Mouse (Mus musculus) kidney, embryonic 15.5 days (tissue): ENCODE data around the gene Nedd9. TPM values are rescaled to one million over a fixed set of nuclear protein-coding genes. Genes with fewer than 3 reads are reported as not detected.

ENCODE experiments used
- ATAC-seq: fragments of 200-750 bp; cut with Nextera tagmentation; replicated peaks from 2 replicates; pipeline ENCODE4 v1.8.0; 2017; ENCODE audit warnings: moderate TSS enrichment; ENCODE audit not compliant: low FRiP score
- H3K27ac ChIP-seq: fragments of 300-500 bp; sonication (generic); 2 replicates; pipeline ENCODE4 v1.5.1; 2015; ENCODE audit warnings: mild to moderate bottlenecking, inconsistent platforms
- H3K27me3 ChIP-seq: fragments of 300-500 bp; sonication (generic); 2 replicates; pipeline ENCODE4 v1.6.1; 2015; ENCODE audit warnings: inconsistent platforms
- H3K36me3 ChIP-seq: fragments of 300-500 bp; sonication (generic); 2 replicates; pipeline ENCODE4 v1.6.1; 2015; ENCODE audit warnings: inconsistent platforms
- H3K4me1 ChIP-seq: fragments of 300-500 bp; sonication (generic); 2 replicates; pipeline ENCODE4 v1.6.1; 2015; ENCODE audit warnings: inconsistent platforms
- H3K4me2 ChIP-seq: fragments of 300-500 bp; sonication (generic); 2 replicates; pipeline ENCODE4 v1.6.1; 2015; ENCODE audit warnings: moderate library complexity, mild to moderate bottlenecking, inconsistent platforms
- H3K4me3 ChIP-seq: fragments of 300-500 bp; sonication (generic); replicated peaks from 2 replicates; pipeline ENCODE4 v1.5.1; 2015; ENCODE audit warnings: mild to moderate bottlenecking, inconsistent platforms
- H3K9ac ChIP-seq: fragments of 300-500 bp; sonication (generic); 2 replicates; pipeline ENCODE4 v1.6.1; 2015; ENCODE audit warnings: mild to moderate bottlenecking, inconsistent platforms
- H3K9me3 ChIP-seq: fragments of 300-500 bp; sonication (generic); replicated peaks from 2 replicates; pipeline ENCODE4 v1.6.1; 2016; ENCODE audit warnings: inconsistent platforms
- WGBS: fragments of 180-500 bp; shearing (Covaris S2); methylation state at CpG from one replicate; pipeline ENCODE4 v1.1.7; 2015; ENCODE audit warnings: mixed read lengths; 5-methylcytosine and 5-hydroxymethylcytosine counted together
- polyA plus RNA-seq: library from polyadenylated mRNA; unstranded; fragments of >200 nt; fragmentation: Nextera tagmentation; extraction: Ambion mirVana; gene quantifications from 2 replicates; pipeline ENCODE4 v1.2.1, GENCODE M21; 2015

Nedd9 gene
- polyA plus RNA-seq, 1 experiment from 2014 or later, result 23.8 TPM

DNA sequence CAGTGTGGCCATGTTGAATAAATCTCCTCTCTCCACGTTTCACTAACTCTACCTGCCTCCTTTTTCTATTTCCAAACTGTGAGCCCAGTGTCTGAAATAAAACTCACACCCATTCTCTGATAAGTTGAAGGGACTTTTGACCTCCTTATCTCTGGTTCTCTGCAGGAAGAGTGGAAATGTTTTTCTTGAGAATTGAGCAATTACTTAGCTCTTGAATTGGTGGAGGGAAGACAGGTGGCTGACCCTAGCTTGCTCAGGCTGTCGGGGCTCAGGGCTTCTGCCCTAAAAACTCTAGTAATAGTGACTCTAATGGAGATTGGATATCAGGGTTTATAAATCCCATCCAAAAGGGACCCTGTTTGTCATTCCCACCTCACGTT is 143.3 kb downstream of the Nedd9 start:
- no peak for ATAC-seq
- no peak overlapping the region for H3K4me2 ChIP-seq
- peaks cover 63% of the 10 kb centered on the region for H3K4me1 ChIP-seq
- 48% methylated on average over 3 of the region's 3 CpGs for WGBS
- H3K4me3 ChIP-seq, result no peak overlapping the region
- no peak overlapping the region for H3K9ac ChIP-seq
- no peaks in the 10 kb centered on the region for H3K27me3 ChIP-seq
- peak overlapping the region; percentile 86 for H3K27ac ChIP-seq
- peaks cover 3% of the 10 kb centered on the region; the same call in 1 of the 2 replicates for H3K36me3 ChIP-seq
- H3K9me3 ChIP-seq, result no peaks in the 10 kb centered on the region

DNA sequence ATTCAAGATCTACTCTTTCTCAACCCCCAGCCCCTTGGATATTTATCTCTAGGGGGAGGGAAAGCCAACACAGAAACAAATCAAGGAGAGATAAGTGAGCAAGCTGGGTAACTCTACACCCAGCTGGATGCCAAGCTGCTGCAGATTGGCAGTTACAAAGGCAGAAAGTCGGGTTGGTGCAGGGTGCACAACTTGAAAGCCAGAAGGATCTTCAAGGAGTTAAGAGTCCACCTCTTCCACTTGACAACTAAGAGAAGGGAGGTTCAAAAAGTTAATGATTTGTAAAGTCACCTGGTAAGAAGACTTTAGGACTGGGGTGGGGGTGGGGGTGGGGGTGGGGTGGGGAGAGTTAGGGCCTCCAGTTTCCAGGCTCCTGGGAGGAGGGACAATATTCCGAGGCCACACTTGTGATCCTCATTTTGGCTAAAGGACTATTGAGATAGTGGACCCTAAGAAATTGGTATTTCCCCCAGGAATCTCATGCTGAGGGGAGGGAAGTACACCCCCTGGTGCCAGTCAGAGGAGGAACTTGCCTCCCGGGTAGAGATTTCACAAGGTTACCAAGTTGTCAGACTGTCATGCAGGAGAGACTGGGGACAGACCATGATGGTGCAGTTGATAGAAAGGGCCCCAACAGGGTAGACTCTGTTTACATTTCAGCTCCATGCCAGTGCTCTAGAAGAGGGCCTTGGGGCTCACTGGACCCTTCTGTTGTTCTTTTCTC is 143.8 kb downstream of the Nedd9 start:
- no peaks in the 10 kb centered on the region for H3K27me3 ChIP-seq
- 31% methylated on average over 3 of the region's 3 CpGs for WGBS
- no peak overlapping the region for H3K9ac ChIP-seq
- no peak overlapping the region for H3K4me3 ChIP-seq
- peak overlapping the region; percentile 86 for H3K27ac ChIP-seq
- H3K9me3 ChIP-seq, result no peaks in the 10 kb centered on the region
- peaks cover 67% of the 10 kb centered on the region for H3K4me1 ChIP-seq
- 0 out of 2 replicates have a peak overlapping the region, but pooled peaks have one; percentile 9 for H3K4me2 ChIP-seq
- peak; percentile 82 for ATAC-seq
- H3K36me3 ChIP-seq, result peaks cover 9% of the 10 kb centered on the region

DNA sequence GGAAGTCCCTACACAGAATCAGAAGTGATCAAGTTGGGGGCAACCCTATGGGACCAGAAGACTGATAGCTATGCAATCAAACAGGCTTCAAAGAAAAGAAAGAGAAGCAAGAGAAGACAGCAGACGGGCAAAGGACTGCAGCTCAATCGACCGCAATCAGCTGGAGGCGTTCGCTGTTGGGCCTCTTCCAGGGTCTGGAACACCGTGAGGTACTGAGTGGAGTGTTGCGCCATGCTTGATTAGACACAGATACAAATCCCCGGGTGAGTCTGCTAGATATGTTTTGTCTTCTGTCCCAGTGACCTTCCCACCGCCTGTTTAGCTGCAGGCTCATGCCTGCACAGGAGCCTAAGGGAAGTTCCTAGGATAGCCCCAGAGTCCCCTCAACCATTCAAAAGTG is 145.7 kb downstream of the Nedd9 start:
- H3K27ac ChIP-seq, result 0 out of 2 replicates have a peak overlapping the region, but pooled peaks have one; percentile 15
- peaks cover 65% of the 10 kb centered on the region for H3K4me1 ChIP-seq

DNA sequence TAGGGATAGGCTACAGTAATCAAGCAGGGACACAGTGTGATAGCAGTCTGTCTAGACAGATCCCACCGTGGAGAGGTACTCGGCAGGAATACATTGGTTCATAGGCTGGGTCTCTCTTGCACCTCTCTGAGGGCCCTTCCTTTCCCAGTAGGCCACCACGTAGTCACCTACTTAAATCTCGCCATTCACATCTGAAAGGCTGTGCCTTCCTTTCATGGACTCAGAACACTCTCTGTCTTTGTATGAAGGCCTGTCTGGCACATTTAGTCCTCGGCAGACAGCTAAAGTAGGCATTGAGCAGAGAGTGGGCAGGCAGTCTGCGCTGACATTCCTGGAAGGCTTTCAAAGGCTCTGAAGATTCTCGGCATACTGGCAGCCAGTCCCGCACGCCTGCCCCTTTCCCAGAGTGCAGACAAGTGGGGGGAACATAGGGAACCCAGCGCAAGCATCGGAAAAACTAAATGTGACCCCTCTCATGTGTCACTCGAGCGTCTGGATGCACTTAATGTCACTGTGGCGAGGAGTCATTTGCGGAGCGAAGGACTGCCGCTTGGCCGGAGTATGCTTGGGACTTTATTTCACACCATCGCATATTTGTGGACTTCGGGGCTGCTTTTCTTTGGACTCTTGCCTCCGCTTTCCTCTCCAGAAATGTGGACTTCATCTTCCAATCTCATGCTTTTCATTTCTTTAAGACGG is 147.4 kb downstream of the Nedd9 start:
- H3K4me2 ChIP-seq, result no peak overlapping the region
- H3K9me3 ChIP-seq, result no peaks in the 10 kb centered on the region
- peaks cover 20% of the 10 kb centered on the region for H3K36me3 ChIP-seq
- H3K4me3 ChIP-seq, result no peak overlapping the region
- no peaks in the 10 kb centered on the region for H3K27me3 ChIP-seq
- H3K4me1 ChIP-seq, result peaks cover 65% of the 10 kb centered on the region
- 0 out of 2 replicates have a peak overlapping the region, but pooled peaks have one; percentile 19 for H3K27ac ChIP-seq
- 71% methylated on average over 22 of the region's 22 CpGs for WGBS
- ATAC-seq, result no peak
- H3K9ac ChIP-seq, result no peak overlapping the region

More for the DNA sequence above, 145.7 kb downstream of the Nedd9 start:
- H3K9me3 ChIP-seq, result no peaks in the 10 kb centered on the region
- WGBS, result 75% methylated on average over 9 of the region's 9 CpGs
- peaks cover 20% of the 10 kb centered on the region for H3K36me3 ChIP-seq
- ATAC-seq, result no peak
- no peak overlapping the region for H3K4me2 ChIP-seq
- H3K4me3 ChIP-seq, result no peak overlapping the region
- H3K27me3 ChIP-seq, result no peaks in the 10 kb centered on the region
- H3K9ac ChIP-seq, result no peak overlapping the region

DNA sequence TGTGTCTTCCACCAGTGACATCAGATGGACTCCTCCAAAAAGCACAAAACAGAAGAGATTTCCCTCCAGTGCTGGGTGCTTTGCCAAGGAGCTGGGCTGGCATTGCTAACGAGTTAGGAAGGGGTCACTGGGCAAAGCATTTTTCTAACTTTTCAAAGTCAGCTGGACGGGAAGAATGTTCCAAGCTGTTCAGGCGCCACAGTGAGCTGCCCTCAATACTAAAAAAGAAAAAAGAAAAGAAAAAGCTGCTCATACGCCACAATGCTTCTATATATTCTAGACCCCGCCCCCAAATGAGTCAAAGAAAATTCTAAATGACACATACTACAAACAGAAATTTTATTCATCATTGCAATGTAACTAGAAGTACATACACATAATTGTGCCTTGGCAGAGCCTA is 148.0 kb downstream of the Nedd9 start:
- no peak for ATAC-seq
- Histone ChIP-seq H3K9me3 (no peaks in the 10 kb centered on the region), H3K4me3 (no peak overlapping the region), H3K9ac (no peak overlapping the region), H3K36me3 (peaks cover 20% of the 10 kb centered on the region), H3K4me1 (peaks cover 65% of the 10 kb centered on the region), H3K4me2 (no peak overlapping the region), H3K27me3 (no peaks in the 10 kb centered on the region), H3K27ac (0 out of 2 replicates have a peak overlapping the region, but pooled peaks have one; percentile 19)
- 69% methylated on average over 5 of the region's 5 CpGs for WGBS

DNA sequence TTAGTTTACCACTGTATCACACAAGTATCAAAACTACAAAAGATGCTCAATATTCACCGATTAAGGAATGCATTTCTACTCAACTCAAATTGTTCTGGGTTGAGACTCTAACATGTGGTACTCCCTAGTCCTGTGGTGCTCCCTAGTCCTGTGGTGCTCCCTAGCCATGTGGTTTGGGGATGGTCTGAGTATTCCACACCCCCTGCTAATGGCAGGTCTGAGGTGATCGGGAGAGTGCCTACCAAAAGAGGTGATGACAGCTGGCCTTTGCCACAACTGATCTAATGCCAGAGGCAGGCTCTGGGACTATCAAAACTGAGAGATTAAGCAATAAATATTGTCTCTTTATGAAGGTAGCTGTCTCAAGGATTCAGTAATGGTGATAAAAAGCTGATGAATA is 149.8 kb downstream of the Nedd9 start:
- Histone ChIP-seq H3K27me3 (no peaks in the 10 kb centered on the region), H3K4me3 (no peak overlapping the region), H3K4me2 (no peak overlapping the region), H3K36me3 (peaks cover 24% of the 10 kb centered on the region), H3K27ac (no peak overlapping the region), H3K9ac (no peak overlapping the region), H3K4me1 (peaks cover 56% of the 10 kb centered on the region), H3K9me3 (no peaks in the 10 kb centered on the region)
- WGBS, result 91% methylated on average over 2 of the region's 2 CpGs
- ATAC-seq, result no peak

DNA sequence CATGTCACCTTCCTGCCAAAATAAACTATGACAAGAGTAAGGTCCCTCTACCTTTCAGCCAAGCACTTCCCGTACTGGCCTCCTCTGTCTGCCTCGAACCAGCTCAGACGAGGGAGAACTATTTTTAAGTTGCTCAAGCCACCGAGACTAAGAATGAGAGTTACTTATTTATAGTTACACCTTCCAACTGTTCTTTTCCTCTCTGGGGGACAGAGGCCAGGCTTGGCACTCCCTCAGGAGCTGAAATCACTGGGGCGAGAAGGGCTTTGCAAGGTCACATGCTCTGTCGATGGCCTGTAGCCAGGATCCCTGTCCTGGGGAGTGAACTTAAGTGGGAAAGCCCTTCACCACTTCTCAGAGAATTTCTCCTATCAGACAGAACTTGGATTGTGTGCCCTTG is 150.9 kb downstream of the Nedd9 start:
- H3K9ac ChIP-seq, result no peak overlapping the region

DNA sequence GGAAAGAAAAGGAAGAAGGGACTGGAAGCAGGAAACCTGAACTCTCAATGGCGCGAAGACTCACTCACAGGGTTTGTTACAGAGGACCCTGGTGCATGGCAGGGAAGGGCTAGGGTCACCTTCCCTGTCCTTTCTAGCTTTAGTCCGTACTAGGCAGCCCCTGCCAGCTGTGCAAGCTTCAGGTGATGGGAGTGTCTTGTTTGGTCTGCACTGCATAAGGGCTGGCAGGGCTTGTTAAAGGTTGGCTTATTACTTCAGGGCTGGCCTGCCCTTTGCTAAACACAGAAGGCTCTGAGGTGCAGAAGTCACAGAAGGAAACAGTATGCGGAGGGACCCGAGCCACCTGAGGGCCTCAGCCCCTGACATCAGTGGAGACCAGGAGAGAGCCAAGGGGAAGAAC is 151.4 kb downstream of the Nedd9 start:
- Histone ChIP-seq H3K4me3 (no peak overlapping the region), H3K27ac (peak overlapping the region; percentile 94), H3K4me2 (no peak overlapping the region), H3K36me3 (peaks cover 24% of the 10 kb centered on the region), H3K9me3 (no peaks in the 10 kb centered on the region), H3K4me1 (peaks cover 42% of the 10 kb centered on the region), H3K9ac (no peak overlapping the region), H3K27me3 (no peaks in the 10 kb centered on the region)
- 62% methylated on average over 5 of the region's 5 CpGs for WGBS
- ATAC-seq, result peak; percentile 65

More for the DNA sequence above, 150.9 kb downstream of the Nedd9 start:
- peak overlapping the region; percentile 94 for H3K27ac ChIP-seq
- peaks cover 46% of the 10 kb centered on the region for H3K4me1 ChIP-seq
- H3K36me3 ChIP-seq, result peaks cover 24% of the 10 kb centered on the region
- no peak overlapping the region for H3K4me2 ChIP-seq
- no peaks in the 10 kb centered on the region for H3K27me3 ChIP-seq
- ATAC-seq, result peak; percentile 82
- no peaks in the 10 kb centered on the region for H3K9me3 ChIP-seq
- H3K4me3 ChIP-seq, result no peak overlapping the region
- WGBS, result 16% methylated on average over 6 of the region's 6 CpGs

DNA sequence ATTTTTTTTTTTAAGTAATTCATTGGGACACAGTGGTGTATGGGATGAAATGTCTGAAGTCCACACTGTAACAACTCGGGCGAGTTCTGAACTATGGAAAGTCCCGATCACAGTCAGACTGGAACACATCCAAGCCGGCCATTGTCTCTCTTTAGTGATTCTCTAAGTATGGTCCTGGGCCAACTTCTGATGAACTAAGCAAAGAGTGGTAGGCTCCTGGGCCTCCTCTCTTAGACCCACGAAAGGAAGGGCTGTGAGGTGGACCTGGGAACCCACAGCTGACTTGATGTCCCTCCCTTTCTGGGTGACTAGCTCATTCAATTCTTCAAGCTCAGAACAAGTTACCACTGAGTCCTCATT is 152.5 kb downstream of the Nedd9 start:
- peaks cover 24% of the 10 kb centered on the region for H3K36me3 ChIP-seq
- H3K9me3 ChIP-seq, result no peaks in the 10 kb centered on the region
- 84% methylated on average over 5 of the region's 5 CpGs for WGBS
- H3K4me2 ChIP-seq, result no peak overlapping the region
- ATAC-seq, result no peak
- H3K4me1 ChIP-seq, result peaks cover 45% of the 10 kb centered on the region
- H3K27me3 ChIP-seq, result no peaks in the 10 kb centered on the region
- H3K4me3 ChIP-seq, result no peak overlapping the region
- H3K9ac ChIP-seq, result no peak overlapping the region
- H3K27ac ChIP-seq, result no peak overlapping the region

DNA sequence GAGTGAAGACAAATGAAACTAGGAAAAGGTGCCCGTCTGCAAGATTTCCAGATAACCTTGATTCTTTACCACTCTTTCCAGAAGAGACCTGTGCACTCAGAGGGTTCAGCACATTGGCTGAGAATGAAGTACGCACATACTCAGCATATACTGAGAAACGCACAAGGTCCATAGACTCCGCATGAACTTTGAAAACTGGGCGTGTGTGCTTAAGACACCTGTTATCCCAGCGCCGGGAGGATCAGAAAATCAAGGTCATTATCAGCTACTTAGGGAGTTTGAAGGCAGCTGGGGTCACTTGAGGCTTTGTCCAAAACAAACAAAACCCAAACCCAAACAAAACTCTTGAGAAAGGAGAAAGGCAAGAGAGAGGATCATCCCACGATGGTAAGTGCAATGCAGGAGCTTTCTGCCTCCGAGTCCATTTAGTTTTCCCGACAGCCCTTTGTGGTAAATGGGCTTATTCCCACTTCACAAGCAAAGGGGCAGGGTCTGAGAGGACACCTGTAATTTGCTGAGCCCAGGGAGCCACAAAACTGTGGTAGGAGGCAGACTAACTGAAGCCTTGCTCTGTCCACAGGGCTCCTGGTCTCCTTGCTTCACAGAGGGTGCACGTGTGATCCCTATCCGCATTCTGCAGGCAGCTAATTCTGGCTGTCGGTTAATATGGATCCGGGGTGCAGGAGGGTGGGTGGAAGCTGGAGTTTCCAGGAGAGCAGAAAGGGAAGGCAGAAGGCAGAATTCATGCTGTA is 153.1 kb downstream of the Nedd9 start:
- Histone ChIP-seq H3K36me3 (peaks cover 22% of the 10 kb centered on the region), H3K27me3 (no peaks in the 10 kb centered on the region), H3K4me2 (no peak overlapping the region), H3K4me3 (no peak overlapping the region), H3K27ac (no peak overlapping the region), H3K9me3 (no peaks in the 10 kb centered on the region), H3K4me1 (peaks cover 45% of the 10 kb centered on the region), H3K9ac (no peak overlapping the region)
- no peak for ATAC-seq
- 61% methylated on average over 14 of the region's 14 CpGs for WGBS

DNA sequence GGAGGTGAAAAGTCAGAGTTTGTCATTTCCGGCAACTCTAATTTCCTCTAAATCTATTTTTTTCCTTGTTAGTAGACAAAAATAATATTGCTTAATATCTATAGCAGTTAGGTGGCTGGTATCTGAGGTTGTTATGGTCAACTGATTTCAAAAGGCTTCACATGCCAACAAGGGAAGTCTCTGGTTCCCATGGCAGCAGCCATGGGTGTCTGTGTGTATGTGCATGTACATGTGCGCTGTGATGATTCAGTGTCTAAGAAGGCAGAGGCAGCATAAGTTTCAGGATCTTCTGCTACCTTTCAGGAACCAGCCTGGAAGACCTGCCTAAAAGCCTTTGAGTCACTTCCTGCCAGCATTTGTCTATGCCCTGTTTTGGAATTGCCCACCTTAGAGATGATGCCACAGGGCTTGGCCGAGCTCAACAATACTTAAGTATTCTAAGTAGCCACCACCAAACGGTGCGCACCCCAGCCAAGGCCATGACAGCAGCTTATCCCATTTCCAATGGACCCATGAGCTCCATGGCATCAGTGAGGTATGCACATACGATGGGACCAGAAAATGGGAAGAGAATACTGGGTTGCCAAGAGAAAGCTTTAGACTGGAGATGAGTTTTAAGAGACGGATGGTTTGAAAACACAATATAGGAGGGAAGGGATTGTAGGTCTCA is 155.4 kb downstream of the Nedd9 start:
- no peak for ATAC-seq
- H3K9ac ChIP-seq, result no peak overlapping the region
- H3K4me2 ChIP-seq, result no peak overlapping the region
- WGBS, result 93% methylated on average over 7 of the region's 7 CpGs
- peaks cover 47% of the 10 kb centered on the region for H3K4me1 ChIP-seq
- no peaks in the 10 kb centered on the region for H3K9me3 ChIP-seq
- H3K36me3 ChIP-seq, result 0 out of 2 replicates have a peak, but pooled peaks cover 4% of the 10 kb centered on the region
- H3K4me3 ChIP-seq, result no peak overlapping the region
- no peak overlapping the region for H3K27ac ChIP-seq
- no peaks in the 10 kb centered on the region for H3K27me3 ChIP-seq
